Mouse (Mus musculus) induced T-regulatory cell, adult 2 months (primary cell): Measurements from ENCODE around the gene Slc25a33.
A peak's percentile ranks its signal among the peaks of the same experiment; 100 is the strongest.
"Not testable (repeated sequence)": the region's sequence is repeated elsewhere in the genome, so short reads cannot be mapped to it uniquely, and the experiment has no call there.

Experiments
- DNase-seq: peaks from one replicate; pipeline ENCODE4 v3.0.0-alpha.2; 2012; ENCODE audit warnings: low read depth

Gene Slc25a33

DNA sequence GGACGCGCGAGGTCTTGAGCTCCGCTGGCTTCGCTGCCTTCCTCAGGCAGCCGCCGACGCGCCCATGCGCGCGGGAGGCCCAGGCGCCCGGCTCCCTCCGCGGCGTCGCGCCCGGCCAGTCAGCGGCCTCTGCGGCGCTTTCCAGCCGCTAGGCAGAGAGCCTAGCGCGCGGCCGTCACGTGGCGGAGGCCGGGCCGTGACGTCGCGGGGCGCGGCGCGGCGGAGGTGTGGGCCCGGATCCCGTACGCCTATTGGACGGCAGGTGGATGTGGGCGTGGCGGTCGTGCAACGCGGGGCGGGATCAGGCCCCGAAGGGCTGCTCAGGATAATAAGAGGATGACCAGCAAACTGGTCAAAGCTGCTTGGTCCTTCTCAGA is at the start of gene Slc25a33:
Gene Slc25a33, minus strand, starts transcription at position 184 of the 377 bp plus-strand sequence.
- DNase-seq = peak; percentile 93

DNA sequence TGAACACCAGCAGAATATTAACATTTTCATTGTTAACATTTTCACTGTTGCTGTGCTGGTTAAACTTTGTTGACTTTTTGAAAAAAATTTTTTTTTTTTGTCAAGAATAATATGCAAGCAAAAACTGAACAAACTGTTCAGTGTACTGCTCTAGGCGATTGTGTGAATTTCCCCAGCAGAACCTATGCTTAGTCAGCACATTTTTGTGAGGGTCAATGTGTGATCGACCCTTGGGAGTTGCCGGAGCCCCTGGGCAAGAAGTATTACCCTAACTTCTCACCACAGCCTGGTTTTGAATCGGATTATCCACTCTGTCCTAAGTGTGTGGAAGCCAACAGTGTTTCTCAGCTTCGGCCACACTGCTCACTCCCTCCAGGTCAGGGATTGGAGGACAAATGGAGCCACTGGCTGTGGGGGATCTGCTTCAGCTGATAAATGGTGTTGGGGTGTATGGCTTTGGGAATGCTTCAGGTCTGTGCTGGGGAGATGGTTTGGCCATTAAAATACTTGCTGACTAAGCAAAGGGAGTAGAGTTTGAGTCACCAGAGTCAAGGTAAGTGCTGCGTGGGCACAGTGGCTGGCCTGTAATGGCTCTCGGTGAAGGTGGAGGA is 48.6 kb upstream of the Slc25a33 start:
- no peak for DNase-seq

DNA sequence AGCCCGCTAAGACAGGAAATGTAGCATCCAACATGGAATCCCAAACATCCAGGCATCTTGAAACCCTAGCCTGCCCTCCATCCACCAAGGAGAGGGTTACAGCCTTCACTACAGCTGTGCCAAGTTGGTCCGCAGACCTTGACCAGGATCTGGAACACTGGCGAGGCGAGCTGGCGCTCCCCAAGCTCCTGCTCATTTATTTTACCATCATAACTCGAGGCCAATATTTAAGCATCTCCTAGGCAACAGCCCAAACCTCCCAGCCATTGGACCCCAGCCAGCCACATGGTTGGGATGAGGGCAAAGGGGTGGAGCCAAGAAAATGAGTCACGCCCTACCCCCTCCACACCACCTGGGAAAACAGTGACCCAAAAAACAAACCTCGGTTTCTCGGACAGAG is 48.0 kb upstream of the Slc25a33 start:
- no peak for DNase-seq

DNA sequence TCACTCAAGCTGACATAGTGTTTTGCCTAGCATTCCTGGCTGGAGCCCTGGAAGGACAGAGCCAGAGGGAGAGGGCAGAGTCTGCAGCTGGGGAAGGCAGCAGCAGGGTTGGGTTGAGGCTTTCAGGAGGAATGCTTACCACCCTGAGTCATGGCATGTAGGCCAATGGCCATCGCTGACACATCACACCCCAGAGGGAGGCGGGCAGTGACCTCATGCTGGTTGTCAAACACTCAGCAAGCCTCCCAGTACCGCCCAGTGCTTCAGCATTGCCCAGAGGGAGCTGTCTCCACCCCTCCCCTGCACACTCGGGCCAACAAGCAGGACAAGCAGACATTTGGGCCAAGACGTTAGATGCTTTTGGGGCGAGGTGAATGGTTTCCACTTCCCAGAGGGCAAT is 46.5 kb upstream of the Slc25a33 start:
- no peak for DNase-seq

DNA sequence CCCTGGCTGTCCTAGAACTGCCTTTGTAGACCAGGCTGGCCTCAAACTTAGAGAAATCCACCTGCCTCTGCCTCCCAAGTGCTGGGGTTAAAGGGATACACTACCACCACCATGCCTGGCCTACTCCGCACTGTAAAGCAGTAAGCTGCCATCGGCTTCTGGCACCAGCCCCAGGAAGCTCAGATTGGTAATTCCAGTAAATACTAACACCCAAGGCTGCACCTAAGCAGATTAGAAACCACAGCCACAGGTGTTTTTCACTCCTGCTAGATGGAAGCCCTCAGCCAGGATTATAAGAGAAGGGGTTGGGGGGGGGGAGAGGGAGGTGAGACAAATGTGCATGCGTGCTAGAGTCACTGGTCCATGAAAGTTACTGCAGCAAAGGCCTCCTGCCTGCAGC is 45.1 kb upstream of the Slc25a33 start:
- no peak for DNase-seq

DNA sequence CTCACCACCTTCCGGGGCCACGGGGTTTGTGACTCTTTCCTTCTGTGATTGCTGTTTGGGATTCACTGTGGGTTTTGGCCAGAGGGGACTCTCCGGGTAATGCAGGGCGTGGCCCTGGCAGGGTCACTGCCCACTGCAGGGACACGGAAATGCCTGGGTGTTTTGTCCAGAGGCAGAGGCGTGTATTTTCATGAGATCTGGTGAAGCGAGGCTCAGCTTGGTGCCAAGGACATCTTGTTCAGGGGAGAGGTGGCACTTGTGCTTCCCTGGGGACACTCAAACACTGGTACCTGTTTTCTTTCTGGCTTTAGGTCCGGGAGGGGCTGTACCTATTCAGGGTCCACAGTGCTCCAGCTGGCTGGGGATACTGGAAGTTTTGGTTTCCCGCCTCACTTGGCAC is 42.5 kb upstream of the Slc25a33 start:
- no peak for DNase-seq

DNA sequence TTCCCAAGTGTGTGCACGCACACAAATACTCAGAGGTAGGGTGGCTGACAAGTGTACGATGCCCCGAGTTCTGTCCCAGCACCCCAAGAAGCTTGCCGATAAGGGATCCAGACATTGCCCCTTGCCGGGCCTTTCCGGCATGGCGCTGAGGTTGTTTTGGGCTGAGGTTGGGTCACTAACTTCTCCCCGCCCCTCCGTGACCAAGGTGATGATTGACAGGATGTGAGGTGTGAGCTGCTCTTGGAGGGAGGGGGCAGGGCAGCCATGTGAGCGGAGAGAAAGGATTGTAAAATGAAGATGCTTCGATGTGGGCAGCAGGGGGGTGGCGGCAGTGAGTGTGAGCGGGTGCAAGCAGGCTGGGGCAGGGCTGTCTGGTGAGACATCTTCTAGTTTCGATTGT is 41.5 kb upstream of the Slc25a33 start:
- no peak for DNase-seq

DNA sequence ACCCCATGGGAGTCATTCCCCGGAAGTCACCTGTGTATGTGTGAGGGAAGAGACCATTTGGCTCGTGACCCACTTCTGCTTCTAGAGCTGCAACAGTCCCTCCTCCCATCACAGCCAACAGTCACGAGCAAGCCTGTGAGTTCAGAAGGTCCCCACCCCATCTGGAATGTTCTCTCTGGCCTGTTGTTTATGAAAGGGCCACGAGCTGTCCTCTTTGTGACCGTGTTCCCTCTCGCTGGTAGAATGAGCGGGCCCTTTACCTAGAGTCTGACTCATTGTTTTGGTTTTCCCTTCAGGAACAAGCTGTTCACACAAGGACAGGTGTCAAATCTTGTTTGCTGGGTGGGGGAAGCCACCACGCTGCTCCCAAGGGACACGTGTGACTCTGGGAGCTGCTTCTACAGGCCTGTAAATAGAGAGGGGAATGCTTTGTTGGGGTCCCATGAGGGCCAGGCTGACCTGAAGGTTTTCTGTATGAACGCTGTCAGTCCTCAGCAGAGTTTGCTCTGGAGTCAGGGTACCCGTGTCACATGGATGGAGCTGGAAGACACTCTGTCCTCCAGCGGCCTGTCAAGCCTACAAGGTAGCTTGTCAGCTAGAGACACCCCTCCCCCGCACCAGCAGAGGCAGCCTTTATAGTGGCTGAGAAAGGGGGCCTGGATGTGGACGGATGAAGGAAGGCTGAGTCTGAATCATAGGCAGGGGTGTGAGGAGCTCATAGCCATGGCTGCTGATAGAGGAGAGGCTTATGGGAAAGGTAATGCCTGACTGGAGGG is 39.5 kb upstream of the Slc25a33 start:
- DNase-seq = no peak

DNA sequence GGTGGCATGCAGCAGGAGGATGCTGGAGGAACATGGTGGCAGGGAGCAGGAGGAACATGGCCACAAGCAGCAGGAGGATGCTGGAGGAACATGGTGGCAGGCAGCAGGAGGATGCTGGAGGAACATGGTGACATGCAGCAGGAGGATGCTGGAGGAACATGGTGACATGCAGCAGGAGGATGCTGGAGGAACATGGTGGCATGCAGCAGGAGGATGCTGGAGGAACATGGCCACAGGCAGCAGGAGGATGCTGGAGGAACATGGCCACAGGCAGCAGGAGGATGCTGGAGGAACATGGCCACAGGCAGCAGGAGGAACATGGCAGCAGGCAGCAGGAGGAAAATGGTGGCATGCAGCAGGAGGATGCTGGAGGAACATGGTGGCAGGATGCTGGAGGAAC is 36.3 kb upstream of the Slc25a33 start:
- DNase-seq = not testable (repeated sequence)

DNA sequence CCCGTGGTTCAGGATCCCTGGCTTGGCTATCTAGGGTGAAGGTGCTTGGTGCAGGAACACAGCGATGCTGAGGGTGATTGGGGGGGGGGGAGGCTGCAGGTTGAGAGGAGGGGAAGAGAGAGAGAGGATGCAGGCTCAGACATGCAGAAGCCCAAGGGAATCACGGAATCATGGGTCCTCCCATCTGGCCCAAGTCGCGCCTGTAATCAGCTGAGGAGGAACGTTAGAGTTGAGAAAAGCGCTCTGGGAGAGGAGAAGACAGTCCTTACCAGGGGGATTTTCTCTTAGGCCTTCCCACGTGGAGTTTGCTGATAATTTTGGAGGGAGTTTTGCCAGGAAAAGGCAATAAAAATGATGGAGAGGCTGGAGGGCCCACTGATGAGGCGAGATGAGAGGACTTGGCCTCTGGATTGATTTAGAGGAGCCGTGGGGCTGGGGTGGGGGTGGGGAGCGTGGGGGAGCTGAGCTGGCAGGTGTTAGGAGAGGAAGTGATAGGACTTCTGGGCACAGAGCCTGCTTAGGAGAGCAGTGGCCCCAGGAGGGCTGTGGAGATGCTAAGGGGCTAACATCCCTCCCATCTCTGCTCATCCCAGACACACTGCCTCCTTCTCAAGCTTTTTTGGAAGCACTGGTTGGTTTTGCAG is 34.6 kb upstream of the Slc25a33 start:
- DNase-seq = no peak

DNA sequence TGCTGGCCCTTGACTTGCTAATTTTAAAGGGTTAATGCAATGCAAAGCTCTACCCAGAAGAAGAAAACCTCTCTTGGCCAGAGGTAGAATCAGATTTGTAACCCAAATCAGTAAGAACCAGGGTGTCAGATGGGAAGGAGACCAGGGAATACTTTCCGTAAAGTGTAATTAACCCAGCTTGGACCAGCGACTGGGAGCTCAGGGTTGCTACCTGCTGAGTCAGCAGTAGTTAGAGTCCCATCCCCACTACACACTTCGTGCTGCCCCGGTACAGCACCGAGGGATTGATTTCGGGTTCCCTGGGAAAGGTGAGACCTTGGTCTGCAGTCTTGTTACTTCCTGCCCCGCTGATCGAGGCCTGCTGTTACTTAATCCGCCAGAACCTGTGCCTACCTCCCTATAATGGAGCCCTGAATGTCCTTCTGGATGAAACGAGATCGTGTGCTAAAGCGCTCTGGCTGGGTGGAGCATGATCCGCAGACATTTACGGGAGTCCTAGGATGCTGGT is 34.0 kb upstream of the Slc25a33 start:
- no peak for DNase-seq

DNA sequence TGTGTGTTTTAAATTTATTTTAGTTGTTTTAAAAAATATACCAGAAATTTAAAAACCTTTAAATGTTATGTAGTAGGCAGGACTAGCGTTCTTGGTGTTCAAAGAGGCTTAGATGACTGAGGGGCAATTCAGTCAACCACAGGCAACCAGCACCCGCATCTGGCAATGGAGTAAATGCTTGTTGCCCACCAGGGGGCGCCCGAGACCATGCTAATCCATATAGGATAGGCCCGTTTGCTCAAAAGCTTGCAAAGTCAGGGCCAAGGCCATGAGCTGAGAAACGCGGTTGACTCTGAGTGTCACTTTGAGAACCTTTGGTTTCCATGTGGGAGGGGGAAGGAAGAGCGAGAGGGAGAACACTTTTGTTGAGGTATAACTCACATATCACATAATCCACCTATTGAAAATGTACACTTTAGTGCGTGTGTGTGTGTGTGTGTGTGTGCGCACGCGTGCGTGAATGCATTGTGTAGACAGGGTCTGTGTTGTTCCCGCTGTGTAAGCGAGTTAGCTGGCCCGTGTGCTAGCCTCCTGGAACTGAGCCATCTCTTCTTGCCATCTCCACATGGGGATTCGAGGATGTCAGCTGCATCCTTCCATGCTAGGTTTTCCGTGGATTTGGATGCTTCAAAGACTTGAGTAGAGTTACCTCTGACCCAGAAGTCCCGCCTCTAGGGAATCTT is 32.8 kb upstream of the Slc25a33 start:
- peak; percentile 94 for DNase-seq

DNA sequence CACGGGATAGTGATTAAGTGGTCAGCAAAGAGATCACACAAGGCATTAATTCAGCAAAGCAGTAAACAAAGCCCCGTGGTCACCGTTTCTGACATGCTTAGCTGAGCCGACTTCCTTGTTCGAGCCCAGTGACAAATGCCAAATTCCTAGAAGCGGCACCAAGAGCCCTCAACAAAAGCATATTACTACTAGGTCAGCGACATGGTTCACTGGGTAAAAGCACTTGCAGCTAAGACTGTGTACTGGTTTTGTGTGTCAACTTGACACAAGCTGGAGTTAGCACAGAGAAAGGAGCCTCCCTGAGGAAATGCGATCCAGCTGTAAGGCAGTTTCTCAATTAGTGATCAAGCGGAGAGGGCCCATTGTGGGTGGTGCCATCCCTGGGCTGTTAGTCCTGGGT is 28.2 kb upstream of the Slc25a33 start:
- DNase-seq = no peak

DNA sequence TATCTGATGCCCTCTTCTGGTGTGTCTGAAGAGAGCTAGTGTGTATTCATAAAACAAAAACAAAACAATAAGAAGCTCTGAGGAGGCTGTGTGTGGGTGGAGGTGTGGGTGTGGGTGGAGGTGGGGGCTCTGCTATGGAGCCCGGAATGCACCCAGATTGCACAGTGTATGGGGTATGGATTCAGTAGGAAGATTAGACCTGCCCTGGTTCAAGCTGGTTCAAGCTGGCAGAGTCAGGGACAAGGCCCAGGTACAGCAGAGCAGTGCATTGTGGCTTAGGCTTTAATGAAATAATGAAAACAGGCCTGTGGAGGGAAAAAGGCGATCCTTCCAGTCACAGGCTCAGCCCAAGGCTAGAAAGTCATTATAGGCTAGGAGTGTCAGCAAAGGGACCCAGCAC is 26.5 kb upstream of the Slc25a33 start:
- no peak for DNase-seq

DNA sequence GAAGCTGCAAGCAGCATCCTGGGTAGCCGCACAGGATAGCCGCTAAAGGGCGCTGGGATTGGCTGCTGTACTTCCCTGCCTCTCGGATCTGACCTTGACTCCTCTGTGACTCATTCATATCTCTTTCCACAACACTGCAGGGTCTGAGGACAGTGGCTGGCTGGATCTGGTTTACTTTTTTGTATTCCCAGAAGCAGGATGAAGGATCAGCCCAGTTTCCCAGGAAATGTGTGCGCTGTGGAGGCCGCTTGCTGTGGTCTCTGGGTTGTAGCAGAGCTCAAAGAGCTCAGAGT is 26.0 kb upstream of the Slc25a33 start:
- DNase-seq = no peak

DNA sequence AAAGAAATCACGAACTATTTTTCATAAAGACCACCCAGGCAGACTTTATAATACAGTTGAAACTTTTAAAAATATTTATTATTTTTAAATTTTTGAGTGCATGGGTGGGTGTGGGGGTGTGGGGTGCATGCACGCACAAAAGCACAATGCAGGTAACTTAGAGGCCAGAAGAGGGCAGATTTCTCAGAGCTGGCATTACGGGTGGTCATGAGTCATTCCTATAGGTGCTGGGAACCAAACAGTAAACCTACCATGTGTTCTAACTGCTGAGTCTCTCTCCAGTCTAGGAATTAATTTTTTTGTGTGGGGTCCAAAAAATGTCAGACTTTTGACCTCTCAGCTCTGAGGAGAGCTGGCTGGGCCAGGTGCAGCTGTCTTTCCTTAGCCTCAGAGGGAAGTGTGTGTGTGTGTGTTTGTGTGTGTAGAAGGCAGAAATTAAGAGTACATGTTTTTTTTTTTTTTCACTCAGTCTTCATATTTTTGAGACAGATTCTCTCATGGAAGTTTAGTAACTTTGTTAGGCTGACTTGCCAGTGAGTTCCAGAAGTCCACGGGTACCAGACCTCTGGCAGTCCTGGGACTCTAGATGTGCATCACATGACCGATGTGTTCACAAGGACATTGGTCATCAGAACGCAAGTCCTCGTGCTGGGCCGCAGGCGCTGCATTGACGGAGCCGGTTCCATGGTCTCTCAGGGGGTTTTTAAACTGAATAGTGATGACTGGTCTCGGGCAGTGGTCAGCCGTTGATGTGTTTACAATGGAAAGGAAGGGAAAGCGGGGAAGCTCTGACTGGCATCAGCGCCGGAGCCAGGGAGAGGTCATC is 25.5 kb upstream of the Slc25a33 start:
- no peak for DNase-seq

DNA sequence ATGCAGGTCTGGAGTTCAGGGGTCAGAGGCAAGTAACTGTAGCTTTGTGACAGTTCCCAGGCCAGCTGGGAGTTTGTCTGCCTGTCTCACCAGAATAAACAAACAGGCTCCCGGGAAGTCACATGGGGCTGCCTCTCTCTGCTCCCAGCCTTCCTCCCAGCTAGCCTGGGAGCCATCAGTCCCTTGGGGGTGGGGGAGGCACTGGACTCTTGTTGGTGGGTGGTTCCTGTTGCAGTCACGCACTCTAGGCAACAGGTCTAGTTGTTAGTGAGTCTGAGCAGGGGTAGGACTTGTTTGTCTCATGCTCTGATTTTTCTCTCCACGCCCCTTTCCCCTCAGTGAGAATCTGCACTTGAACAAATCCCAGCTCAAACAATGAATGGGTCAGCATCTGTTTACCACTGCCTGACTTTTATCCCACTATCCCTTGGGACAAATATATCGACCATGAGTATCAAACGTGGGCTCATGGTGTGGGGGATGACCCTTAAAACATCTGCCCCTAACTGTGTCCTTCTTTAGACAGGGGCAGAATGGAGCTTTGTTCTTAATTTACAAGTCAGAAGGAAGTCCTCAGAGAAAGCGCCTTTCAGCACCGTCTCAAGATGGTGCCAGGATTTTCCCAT is 24.7 kb upstream of the Slc25a33 start:
- no peak for DNase-seq

DNA sequence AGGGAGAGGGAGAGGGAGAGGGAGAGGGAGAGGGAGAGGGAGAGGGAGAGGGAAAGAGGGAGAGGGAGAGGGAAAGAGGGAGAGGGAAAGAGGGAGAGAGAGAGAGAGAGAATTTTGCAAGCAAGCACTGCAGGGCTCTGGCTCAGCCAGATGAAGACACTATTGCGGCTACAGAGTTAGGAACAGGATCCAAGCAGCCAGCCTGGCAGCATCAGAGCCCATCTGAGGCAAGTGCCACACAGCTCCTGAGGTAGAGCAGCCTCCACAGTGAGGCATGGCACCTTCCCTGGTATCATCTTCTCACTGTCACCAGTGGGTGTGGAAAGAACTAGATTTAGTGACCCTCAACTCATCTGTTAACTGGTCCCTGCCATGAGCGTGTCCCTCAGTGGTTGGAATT is 24.0 kb upstream of the Slc25a33 start:
- DNase-seq = no peak

DNA sequence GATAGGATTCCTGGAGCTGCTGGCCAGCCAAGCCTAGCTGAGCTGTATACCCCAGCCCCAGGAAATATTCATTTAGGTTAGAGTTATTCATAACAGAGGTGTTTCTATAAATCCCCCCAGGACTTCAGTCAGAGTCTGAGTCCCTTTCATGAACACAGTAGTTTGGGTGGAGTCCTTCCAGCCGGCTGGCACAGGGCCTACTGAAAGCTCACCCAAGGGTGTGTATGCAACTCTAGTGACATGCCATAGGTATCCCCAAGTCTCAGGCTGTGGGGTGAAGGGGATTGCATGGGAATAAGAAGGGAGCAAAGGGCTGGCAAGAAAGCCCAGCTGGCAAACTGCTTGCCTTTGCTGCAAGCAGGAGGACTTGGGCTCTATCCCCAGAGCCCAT is 23.1 kb upstream of the Slc25a33 start:
- DNase-seq = no peak

DNA sequence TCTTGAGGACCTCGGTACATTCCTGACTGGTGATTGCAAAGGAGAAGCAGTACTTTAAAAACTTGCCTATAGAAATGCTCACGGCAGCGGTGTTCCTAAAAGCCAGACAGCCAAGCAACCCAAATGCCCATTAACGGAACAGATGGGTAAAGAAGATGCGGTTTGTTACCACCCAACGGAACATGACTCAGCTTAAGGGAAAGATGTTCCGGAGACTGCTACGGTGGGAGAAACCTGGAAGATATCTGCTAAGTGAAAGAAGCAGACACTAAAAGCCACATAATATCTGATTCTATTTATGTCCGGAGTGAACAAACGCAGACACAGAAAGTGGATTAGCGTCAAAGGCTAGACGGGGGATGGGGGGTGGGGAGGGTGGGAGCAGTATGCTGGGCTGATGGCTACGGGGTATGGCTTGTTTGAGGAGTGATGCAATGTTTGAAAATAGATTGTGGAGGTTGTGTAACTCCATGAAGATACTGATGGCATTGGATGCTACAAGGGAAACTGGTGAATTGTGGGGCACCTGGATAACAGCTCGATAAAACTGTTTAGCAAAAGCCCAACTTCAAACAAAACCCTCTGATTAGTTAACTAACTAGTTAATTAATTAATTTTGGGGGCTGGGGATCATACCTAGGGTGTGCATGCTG is 22.6 kb upstream of the Slc25a33 start:
- no peak for DNase-seq

DNA sequence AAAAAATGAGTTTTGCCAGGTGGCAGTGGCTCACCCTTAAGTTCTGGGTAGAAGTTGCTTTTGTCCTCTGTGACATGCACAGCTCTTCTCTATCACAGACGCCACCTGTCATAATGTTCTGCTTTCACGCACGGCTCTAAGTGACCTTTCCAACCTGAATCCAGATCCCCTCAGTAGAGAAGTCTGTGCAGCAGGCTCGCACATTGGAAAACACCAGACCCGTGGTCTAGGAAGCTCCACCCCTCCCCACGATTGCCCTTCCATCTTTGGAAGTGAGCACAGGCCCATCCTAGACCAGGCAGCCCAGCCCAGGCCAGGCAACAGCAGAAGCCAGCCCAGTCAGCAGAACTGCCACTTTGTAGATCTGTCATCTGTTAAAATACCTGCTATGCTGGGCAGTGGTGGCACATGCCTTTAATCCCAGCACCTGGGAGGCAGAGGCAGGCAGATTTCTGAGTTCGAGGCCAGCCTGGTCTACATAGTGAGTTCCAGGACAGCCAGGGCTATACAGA is 20.9 kb upstream of the Slc25a33 start:
- DNase-seq = no peak
